Mouse (Mus musculus) neural tube, embryonic 14.5 days (tissue): ENCODE measurements at regions not wholly inside any gene's neighbourhood (a gene's known extent, or its start where the extent isn't known, plus 50 kb on each side); places are given as distances from the start of the nearest gene placed in this dataset.
A peak's percentile ranks its signal among the peaks of the same experiment; 100 is the strongest.

Experiments used
- ATAC-seq: fragments of 200-750 bp; cut with Nextera tagmentation; 2 replicates; pipeline ENCODE4 v1.8.0; 2017; ENCODE audit warnings: low read depth, mild to moderate bottlenecking, moderate TSS enrichment, moderate library complexity
- H3K27ac ChIP-seq: fragments of 300-500 bp; sonication (generic); 2 replicates; pipeline ENCODE4 v1.5.1; 2014; ENCODE audit warnings: low read depth, mild to moderate bottlenecking, control low read depth, low read length, moderate library complexity, mixed read lengths
- H3K27me3 ChIP-seq: fragments of 300-500 bp; sonication (generic); 2 replicates; pipeline ENCODE4 v1.6.1; 2014; ENCODE audit warnings: low read length; ENCODE audit not compliant: control insufficient read depth, insufficient read depth
- H3K36me3 ChIP-seq: fragments of 300-500 bp; sonication (generic); 2 replicates; pipeline ENCODE4 v1.6.1; 2014; ENCODE audit warnings: low read length, mixed read lengths; ENCODE audit not compliant: control insufficient read depth, insufficient read depth
- H3K4me1 ChIP-seq: fragments of 300-500 bp; sonication (generic); 2 replicates; pipeline ENCODE4 v1.6.1; 2014; ENCODE audit warnings: low read length; ENCODE audit not compliant: control insufficient read depth, insufficient read depth
- H3K4me2 ChIP-seq: fragments of 300-500 bp; sonication (generic); 2 replicates; pipeline ENCODE4 v1.6.1; 2014; ENCODE audit warnings: mild to moderate bottlenecking, low read depth, low read length, control low read depth
- H3K4me3 ChIP-seq: fragments of 300-500 bp; sonication (generic); 2 replicates; pipeline ENCODE4 v1.5.1; 2014; ENCODE audit warnings: low read depth, low read length, control low read depth, mixed read lengths
- H3K9ac ChIP-seq: fragments of 300-500 bp; sonication (generic); replicated peaks from 2 replicates; pipeline ENCODE4 v1.6.1; 2014; ENCODE audit warnings: low read depth, mild to moderate bottlenecking, control low read depth, low read length, mixed read lengths
- H3K9me3 ChIP-seq: fragments of 300-500 bp; sonication (generic); 2 replicates; pipeline ENCODE4 v1.6.1; 2016; ENCODE audit warnings: low read length; ENCODE audit not compliant: control insufficient read depth
- WGBS: fragments of 180-500 bp; shearing (Covaris S2); extraction: QIAGEN DNeasy Blood & Tissue Kit; methylation state at CpG from one replicate; pipeline ENCODE4 v1.1.7; 2014; 5-methylcytosine and 5-hydroxymethylcytosine counted together

DNA sequence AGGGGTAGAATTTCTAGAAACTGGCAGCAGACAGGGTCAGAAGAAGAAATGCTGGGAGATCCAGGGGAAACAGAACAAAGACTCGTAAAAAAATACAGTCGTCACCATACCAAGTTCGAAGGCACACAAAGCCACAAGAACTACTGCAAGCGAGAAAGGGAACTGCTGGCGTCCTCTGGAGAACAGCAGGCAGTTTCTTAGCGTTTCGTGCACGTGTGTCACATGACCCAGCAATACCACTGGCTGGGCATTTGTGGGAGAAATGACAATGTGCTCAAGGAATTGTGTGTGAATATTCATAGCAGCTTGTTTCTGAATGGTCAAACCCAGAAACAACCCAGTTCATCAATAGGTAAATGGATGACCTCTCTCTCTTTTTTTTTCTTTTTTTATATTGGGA, 211.5 kb upstream of the Peli2 start:
- Histone ChIP-seq H3K4me1 (peaks cover 10% of the 10 kb centered on the region; the same call in 1 of the 2 replicates), H3K4me2 (no peak overlapping the region)
- WGBS = 39% methylated on average over 8 of the region's 8 CpGs

DNA sequence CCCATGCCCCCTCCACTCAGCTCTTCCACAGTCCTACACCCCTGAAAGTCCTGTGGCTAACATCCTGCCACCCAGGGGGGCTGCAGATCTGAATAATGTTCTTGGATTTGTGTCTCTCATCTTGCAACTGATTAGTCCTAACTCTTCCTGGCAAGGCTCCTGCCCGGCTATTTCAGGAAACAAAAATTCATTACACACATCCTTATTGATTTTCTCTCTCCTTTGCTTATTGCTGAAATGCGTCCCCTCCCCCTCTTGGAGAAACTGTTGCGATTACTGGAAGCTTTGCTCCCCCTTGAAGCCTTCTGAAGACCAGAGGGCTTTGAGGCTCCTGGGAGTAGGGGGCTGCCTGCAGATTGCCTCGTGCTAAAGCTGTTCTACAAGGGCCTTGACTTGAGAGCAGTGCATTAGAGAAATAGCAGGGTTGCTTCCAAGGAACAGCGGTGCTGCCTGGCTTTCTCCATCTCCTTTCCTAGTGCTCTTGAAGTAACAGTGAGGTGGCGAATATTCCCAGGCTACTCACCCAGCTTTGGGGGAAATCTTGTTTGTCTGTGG, 209.8 kb upstream of the Peli2 start:
- H3K4me3 ChIP-seq = no peak overlapping the region
- H3K36me3 ChIP-seq = no peaks in the 10 kb centered on the region
- H3K9ac ChIP-seq = no peak overlapping the region
- H3K27ac ChIP-seq = no peak overlapping the region
- H3K4me2 ChIP-seq = no peak overlapping the region
- WGBS = 49% methylated on average over 6 of the region's 6 CpGs
- no peak for ATAC-seq
- H3K9me3 ChIP-seq = no peaks in the 10 kb centered on the region
- peaks cover 10% of the 10 kb centered on the region; the same call in 1 of the 2 replicates for H3K4me1 ChIP-seq
- H3K27me3 ChIP-seq = no peaks in the 10 kb centered on the region

More for the DNA sequence above, 211.5 kb upstream of the Peli2 start:
- Histone ChIP-seq H3K9me3 (no peaks in the 10 kb centered on the region), H3K9ac (no peak overlapping the region), H3K27me3 (no peaks in the 10 kb centered on the region), H3K27ac (no peak overlapping the region), H3K4me3 (no peak overlapping the region), H3K36me3 (no peaks in the 10 kb centered on the region)
- ATAC-seq = no peak

DNA sequence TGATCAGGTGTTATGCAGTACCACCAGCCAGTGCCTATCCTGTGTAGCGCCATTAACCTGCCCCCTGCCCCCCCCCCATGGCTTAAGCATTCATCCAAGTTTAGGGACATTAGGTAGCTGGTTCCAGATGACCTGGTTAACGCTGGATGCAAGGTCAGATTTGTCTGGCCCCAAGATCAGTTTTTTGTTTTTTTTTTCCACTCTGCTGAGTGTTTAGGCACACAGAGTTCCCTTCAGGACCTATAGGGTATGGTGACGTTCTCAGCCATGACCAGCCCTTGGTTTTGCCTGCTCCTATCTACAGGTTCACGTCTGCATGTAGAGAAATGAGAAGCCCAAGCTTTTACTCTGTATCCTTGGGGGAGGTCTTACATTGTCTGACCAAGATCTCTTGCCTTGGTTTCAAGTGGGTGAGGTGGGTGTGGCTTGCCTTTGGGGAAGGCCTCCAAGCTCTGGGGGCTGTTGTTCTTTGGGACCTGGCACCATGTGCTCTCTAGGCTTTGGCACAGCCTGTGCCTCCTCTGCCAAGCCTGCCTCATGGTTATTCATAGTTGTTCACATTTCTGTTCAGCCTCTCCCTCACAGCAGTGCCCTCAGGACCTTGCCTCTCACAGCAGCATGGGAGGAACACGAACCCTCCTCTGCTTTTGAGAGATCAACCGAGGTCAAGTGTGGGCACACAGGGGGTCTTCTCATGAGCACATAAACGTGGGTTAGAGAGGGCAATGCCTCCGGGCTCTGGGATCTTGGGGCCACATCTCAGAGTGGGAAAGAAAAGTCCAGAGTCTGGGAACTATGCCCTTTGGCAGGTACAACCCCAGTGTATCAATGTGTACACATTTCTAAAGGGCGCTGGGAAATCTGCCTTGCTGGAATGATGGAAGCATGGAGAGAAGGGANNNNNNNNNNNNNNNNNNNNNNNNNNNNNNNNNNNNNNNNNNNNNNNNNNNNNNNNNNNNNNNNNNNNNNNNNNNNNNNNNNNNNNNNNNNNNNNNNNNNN, 208.8 kb upstream of the Peli2 start:
- 69% methylated on average over 9 of the region's 9 CpGs for WGBS
- H3K27ac ChIP-seq = no peak overlapping the region
- H3K4me1 ChIP-seq = peaks cover 10% of the 10 kb centered on the region; the same call in 1 of the 2 replicates
- H3K9me3 ChIP-seq = no peaks in the 10 kb centered on the region
- H3K9ac ChIP-seq = no peak overlapping the region
- no peak overlapping the region for H3K4me3 ChIP-seq
- ATAC-seq = peak; percentile 76
- H3K4me2 ChIP-seq = no peak overlapping the region
- no peaks in the 10 kb centered on the region for H3K36me3 ChIP-seq
- H3K27me3 ChIP-seq = no peaks in the 10 kb centered on the region

- no peaks in the 10 kb centered on the region for H3K27me3 ChIP-seq
- peaks cover 8% of the 10 kb centered on the region; the same call in 1 of the 2 replicates for H3K4me1 ChIP-seq
- no peak for ATAC-seq
- H3K27ac ChIP-seq = no peak overlapping the region
- H3K4me3 ChIP-seq = no peak overlapping the region
- WGBS = 73% methylated on average over 1 of the region's 1 CpGs
- H3K4me2 ChIP-seq = no peak overlapping the region
- no peak overlapping the region for H3K9ac ChIP-seq
- H3K36me3 ChIP-seq = no peaks in the 10 kb centered on the region
- H3K9me3 ChIP-seq = no peaks in the 10 kb centered on the region
Measured at GRCm38 (mm10) chr14:47915621-47916020, 205.0 kb upstream of the Peli2 start.

GRCm38 (mm10) chr14:47920638-47921347, 199.8 kb upstream of the Peli2 start:
- 97% methylated on average over 9 of the region's 9 CpGs for WGBS
- Histone ChIP-seq H3K9ac (no peak overlapping the region), H3K4me3 (no peak overlapping the region), H3K36me3 (no peaks in the 10 kb centered on the region), H3K9me3 (no peaks in the 10 kb centered on the region), H3K4me2 (no peak overlapping the region), H3K27me3 (no peaks in the 10 kb centered on the region), H3K4me1 (no peaks in the 10 kb centered on the region), H3K27ac (no peak overlapping the region)
- no peak for ATAC-seq

GRCm38 (mm10) chr14:47921811-47922277, 198.8 kb upstream of the Peli2 start:
- 27% methylated on average over 10 of the region's 10 CpGs for WGBS

GRCm38 (mm10) chr14:47926416-47926815, 194.2 kb upstream of the Peli2 start:
- Histone ChIP-seq H3K9me3 (no peaks in the 10 kb centered on the region), H3K27me3 (no peaks in the 10 kb centered on the region), H3K4me2 (no peak overlapping the region), H3K27ac (no peak overlapping the region), H3K4me3 (no peak overlapping the region), H3K4me1 (no peaks in the 10 kb centered on the region), H3K9ac (no peak overlapping the region), H3K36me3 (no peaks in the 10 kb centered on the region)
- 92% methylated on average over 3 of the region's 3 CpGs for WGBS
- ATAC-seq = no peak

More at GRCm38 (mm10) chr14:47921811-47922277, 198.8 kb upstream of the Peli2 start:
- ATAC-seq = peak; percentile 69
- H3K27ac ChIP-seq = no peak overlapping the region
- H3K9ac ChIP-seq = no peak overlapping the region
- no peaks in the 10 kb centered on the region for H3K4me1 ChIP-seq
- no peaks in the 10 kb centered on the region for H3K36me3 ChIP-seq
- no peaks in the 10 kb centered on the region for H3K27me3 ChIP-seq
- H3K4me3 ChIP-seq = no peak overlapping the region
- H3K9me3 ChIP-seq = no peaks in the 10 kb centered on the region
- H3K4me2 ChIP-seq = no peak overlapping the region

DNA sequence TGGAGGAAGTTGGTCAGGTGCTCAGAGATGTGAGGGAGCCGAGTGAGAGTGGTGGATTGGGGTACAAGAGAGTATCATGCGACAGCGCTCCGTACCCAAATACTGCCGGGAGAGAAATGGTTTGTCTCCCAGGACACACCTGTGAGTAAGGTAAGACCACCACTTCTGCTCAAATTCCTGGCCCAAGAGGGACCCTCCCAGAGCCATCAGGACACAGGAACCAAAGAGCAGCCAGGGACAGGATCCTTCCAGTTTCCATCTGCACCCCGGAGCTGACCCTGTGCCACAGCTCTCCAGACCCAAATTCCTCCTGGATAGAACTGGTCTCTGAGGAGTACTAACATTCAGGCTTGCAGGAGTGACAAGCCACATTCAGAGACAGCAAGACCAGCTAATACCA, 185.2 kb upstream of the Peli2 start:
- H3K4me3 ChIP-seq = no peak overlapping the region
- no peak overlapping the region for H3K4me2 ChIP-seq
- no peaks in the 10 kb centered on the region for H3K36me3 ChIP-seq
- 98% methylated on average over 6 of the region's 6 CpGs for WGBS
- no peaks in the 10 kb centered on the region for H3K4me1 ChIP-seq
- no peaks in the 10 kb centered on the region for H3K9me3 ChIP-seq
- no peak for ATAC-seq
- no peak overlapping the region for H3K27ac ChIP-seq
- no peaks in the 10 kb centered on the region for H3K27me3 ChIP-seq
- H3K9ac ChIP-seq = no peak overlapping the region
